Mouse (Mus musculus) lung, postnatal 0 days (tissue): ENCODE measurements around the gene Ndufb10.

Experiments
- CTCF ChIP-seq: IDR thresholded peaks from 2 replicates; pipeline ENCODE4 v1.5.1; 2016; ENCODE audit warnings: antibody characterized with exemption, mild to moderate bottlenecking
- EP300 ChIP-seq: IDR thresholded peaks from 2 replicates; pipeline ENCODE4 v1.6.1; 2016; ENCODE audit warnings: antibody characterized with exemption, mild to moderate bottlenecking, control low read depth

DNA sequence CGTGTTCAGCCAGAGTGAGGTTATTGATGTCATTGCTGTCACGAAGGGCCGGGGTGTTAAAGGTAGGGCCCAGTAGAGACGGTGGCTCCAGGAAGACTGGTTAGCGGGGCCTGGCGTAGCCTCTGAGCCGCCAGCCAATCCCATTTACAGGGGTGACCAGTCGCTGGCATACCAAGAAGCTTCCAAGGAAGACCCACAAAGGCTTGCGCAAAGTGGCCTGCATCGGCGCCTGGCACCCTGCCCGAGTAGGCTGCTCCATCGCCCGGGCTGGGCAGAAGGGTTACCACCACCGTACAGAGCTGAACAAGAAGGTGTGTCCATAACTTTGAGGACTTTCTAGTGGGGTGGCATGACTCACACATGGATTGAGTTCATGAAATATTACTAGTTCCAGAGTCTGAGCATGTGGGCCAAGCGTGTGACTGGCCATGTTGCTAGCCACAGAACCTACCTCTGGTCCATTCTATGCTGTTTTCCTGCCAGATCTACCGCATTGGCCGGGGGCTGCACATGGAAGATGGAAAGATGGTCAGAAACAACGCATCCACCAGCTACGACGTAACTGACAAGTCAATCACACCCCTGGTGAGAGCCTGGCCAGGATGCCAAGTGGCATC is 9.3 kb upstream of the Ndufb10 start:
- no peak for TF ChIP-seq CTCF
- TF ChIP-seq EP300 = no peak
